Mouse (Mus musculus) intestine, postnatal 0 days (tissue): ENCODE results near the gene Syn3. TPM values are rescaled to one million over a fixed set of nuclear protein-coding genes. Genes with fewer than 3 reads are reported as not detected.

Source experiments
- ATAC-seq: fragments of 200-750 bp; cut with Nextera tagmentation; 2 replicates; pipeline ENCODE4 v1.8.0; 2017; ENCODE audit warnings: mild to moderate bottlenecking, moderate TSS enrichment, moderate library complexity
- H3K27ac ChIP-seq: fragments of 300-500 bp; sonication (generic); 2 replicates; pipeline ENCODE4 v1.5.1; 2014; ENCODE audit warnings: mild to moderate bottlenecking, low read depth, low read length, moderate library complexity
- H3K27me3 ChIP-seq: fragments of 300-500 bp; sonication (generic); replicated peaks from 2 replicates; pipeline ENCODE4 v1.6.1; 2014; ENCODE audit warnings: low read length, mixed read lengths; ENCODE audit not compliant: control insufficient read depth, insufficient read depth
- H3K36me3 ChIP-seq: fragments of 300-500 bp; sonication (generic); 2 replicates; pipeline ENCODE4 v1.6.1; 2014; ENCODE audit warnings: mild to moderate bottlenecking, moderate library complexity; ENCODE audit not compliant: control insufficient read depth, insufficient read depth
- H3K4me1 ChIP-seq: fragments of 300-500 bp; sonication (generic); replicated peaks from 2 replicates; pipeline ENCODE4 v1.6.1; 2014; ENCODE audit warnings: antibody characterized with exemption, low read length, mixed read lengths; ENCODE audit not compliant: control insufficient read depth, insufficient read depth
- H3K4me2 ChIP-seq: fragments of 300-500 bp; sonication (generic); replicated peaks from 2 replicates; pipeline ENCODE4 v1.6.1; 2014; ENCODE audit warnings: low read depth, mild to moderate bottlenecking, moderate library complexity
- H3K4me3 ChIP-seq: fragments of 300-500 bp; sonication (generic); 2 replicates; pipeline ENCODE4 v1.5.1; 2014; ENCODE audit warnings: low read depth, low read length
- H3K9ac ChIP-seq: fragments of 300-500 bp; sonication (generic); 2 replicates; pipeline ENCODE4 v1.6.1; 2014; ENCODE audit warnings: mild to moderate bottlenecking, low read depth, low read length
- H3K9me3 ChIP-seq: fragments of 300-500 bp; sonication (generic); 2 replicates; pipeline ENCODE4 v1.6.1; 2016; ENCODE audit warnings: mixed run types; ENCODE audit not compliant: control insufficient read depth
- CTCF ChIP-seq: sonication (generic); IDR thresholded peaks from 2 replicates; pipeline ENCODE4 v1.5.1; 2016; ENCODE audit warnings: low read depth, mild to moderate bottlenecking, control low read depth, antibody characterized with exemption, moderate library complexity
- WGBS: fragments of 180-500 bp; shearing (Covaris S2); extraction: QIAGEN DNeasy Blood & Tissue Kit; methylation state at CpG from one replicate; pipeline ENCODE4 v1.1.7; 2014; 5-methylcytosine and 5-hydroxymethylcytosine counted together
- polyA plus RNA-seq: library from polyadenylated mRNA; unstranded; fragments of >200 nt; fragmentation: Nextera tagmentation; extraction: Ambion mirVana; gene quantifications from 2 replicates; pipeline ENCODE4 v1.2.1, GENCODE M21; 2015

The Syn3 gene
- polyA plus RNA-seq, 1 experiment from 2014 or later = 1.1 TPM

DNA sequence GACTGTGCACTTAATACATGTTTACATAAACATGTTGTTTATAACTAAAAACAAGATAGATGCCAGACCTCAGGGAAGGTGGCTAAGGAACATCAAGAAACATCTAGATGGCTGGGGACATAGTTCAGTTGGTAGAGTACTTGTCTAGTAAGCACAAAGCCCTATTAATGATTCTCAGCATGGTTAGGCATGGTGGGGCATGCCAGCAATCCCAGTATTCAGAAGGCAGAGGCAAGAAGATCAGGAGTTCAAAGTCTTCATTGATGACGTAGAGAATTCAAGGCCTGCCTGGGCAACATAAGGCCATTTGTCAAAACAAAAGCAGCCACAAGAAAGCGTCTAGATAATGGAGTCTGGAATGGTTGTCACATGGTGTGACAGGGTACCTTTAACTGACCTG lies 441.0 kb downstream of the Syn3 start:
- H3K9ac ChIP-seq = no peak overlapping the region
- H3K27me3 ChIP-seq = no peaks in the 10 kb centered on the region
- no peak overlapping the region for H3K4me2 ChIP-seq
- no peak overlapping the region for H3K4me3 ChIP-seq
- H3K9me3 ChIP-seq = peaks cover 6% of the 10 kb centered on the region; the same call in 1 of the 2 replicates
- no peak for TF ChIP-seq CTCF
- WGBS = 60% methylated on average over 2 of the region's 2 CpGs
- ATAC-seq = peak; percentile 82
- H3K36me3 ChIP-seq = no peaks in the 10 kb centered on the region; the same call in 1 of the 2 replicates
- peaks cover 3% of the 10 kb centered on the region; the same call in 1 of the 2 replicates for H3K4me1 ChIP-seq
- H3K27ac ChIP-seq = peak overlapping the region; percentile 66; the same call in 1 of the 2 replicates

DNA sequence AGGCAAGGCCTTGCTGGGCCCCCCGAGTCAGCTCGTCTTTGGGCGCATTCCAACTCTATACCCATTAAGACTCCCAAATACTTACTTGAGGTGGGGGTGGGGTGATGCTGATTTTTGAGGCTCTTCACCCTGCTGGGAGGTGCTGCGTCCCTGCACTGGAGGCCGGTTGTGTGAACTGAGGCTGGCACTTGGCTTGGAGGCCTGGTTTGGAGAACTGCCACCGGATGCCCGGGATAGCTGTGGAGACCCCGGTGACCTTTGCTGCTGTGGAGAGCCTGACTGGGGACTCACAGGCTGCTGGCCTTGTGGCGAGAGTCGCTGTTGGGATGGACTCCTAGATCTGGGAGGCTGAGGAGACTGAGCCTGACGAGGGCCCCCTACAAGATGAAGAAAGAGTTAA lies 441.4 kb downstream of the Syn3 start:
- Histone ChIP-seq H3K4me2 (no peak overlapping the region), H3K9ac (no peak overlapping the region), H3K9me3 (peaks cover 6% of the 10 kb centered on the region; the same call in 1 of the 2 replicates), H3K36me3 (no peaks in the 10 kb centered on the region; the same call in 1 of the 2 replicates), H3K4me3 (no peak overlapping the region), H3K4me1 (peaks cover 3% of the 10 kb centered on the region; the same call in 1 of the 2 replicates), H3K27me3 (no peaks in the 10 kb centered on the region), H3K27ac (no peak overlapping the region)
- ATAC-seq = peak; percentile 29; the same call in 1 of the 2 replicates
- no peak for TF ChIP-seq CTCF
- WGBS = 88% methylated on average over 11 of the region's 11 CpGs

DNA sequence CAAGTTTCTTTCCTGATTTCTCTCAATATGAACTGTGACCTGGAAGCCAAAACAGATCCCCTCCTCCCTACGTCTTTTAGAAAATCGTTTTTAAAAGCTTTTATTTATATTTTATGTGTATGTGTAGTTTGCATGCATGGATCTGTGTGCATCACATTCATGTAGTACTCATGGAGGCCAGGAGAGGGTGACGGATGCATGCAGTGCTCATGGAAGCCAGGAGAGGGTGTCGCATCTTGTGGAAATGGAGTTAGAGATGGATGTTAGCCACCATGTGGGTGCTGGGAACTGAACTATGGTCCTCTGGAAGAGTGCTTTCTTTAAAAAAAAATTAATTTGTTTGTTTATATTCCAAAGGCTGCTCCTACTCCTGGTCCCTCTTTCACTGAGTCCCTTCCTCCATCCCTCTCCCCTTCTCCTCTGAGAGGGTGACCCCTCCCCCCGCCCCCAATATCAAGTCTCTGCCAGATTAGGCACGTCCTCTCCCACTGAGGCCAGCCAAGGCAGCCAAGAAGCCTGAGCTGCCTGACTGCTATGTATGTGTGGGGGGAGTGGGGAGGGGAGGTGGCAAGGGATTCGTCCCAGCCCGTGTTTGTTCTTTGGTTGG lies 442.3 kb downstream of the Syn3 start:
- WGBS = 85% methylated on average over 8 of the region's 8 CpGs
- H3K9me3 ChIP-seq = no peaks in the 10 kb centered on the region; the same call in 1 of the 2 replicates
- H3K4me3 ChIP-seq = no peak overlapping the region
- H3K4me1 ChIP-seq = peaks cover 3% of the 10 kb centered on the region; the same call in 1 of the 2 replicates
- TF ChIP-seq CTCF = peak; percentile 40
- no peak overlapping the region for H3K4me2 ChIP-seq
- no peaks in the 10 kb centered on the region for H3K27me3 ChIP-seq
- H3K27ac ChIP-seq = no peak overlapping the region
- H3K9ac ChIP-seq = no peak overlapping the region
- ATAC-seq = no peak
- peaks cover under 1% of the 10 kb centered on the region; the same call in 1 of the 2 replicates for H3K36me3 ChIP-seq

DNA sequence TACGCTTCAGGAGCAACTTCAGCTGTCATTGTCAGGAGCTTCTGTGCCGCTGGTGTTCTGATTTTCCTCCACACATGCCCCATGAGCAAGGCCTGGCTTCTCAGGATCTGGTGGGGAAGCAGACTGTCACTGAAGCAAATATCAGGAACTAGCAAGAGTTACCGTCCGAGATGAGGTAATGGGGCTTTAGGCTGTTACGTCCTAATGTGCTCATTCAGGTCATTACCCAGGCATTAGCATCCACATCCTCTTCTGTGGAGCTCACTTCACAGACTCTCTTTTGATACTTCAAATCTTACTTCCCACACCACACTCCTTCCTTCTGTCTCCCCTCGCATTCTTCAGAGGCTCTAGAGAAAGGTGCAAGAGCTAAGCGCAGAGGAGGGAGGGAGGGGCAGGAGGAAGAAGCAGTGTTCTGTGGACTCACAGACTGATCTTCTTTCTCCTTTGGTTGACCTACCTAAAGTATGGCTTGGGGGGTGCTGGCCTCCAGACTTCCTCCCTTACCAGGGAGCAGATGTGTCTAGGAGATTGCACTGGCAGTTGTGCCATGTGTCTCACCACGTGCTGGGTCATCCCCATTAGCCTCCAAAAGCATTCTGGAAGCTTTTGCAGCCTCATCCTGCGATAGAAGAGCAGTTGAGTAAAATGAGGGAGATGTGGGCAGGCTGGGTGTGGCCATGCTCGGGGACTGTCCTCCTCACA lies 445.7 kb downstream of the Syn3 start:
- Histone ChIP-seq H3K4me3 (no peak overlapping the region), H3K36me3 (peaks cover 16% of the 10 kb centered on the region), H3K4me2 (no peak overlapping the region), H3K9ac (no peak overlapping the region), H3K27me3 (no peaks in the 10 kb centered on the region), H3K27ac (no peak overlapping the region), H3K9me3 (no peaks in the 10 kb centered on the region), H3K4me1 (peaks cover 3% of the 10 kb centered on the region; the same call in 1 of the 2 replicates)
- WGBS = 70% methylated on average over 10 of the region's 10 CpGs
- TF ChIP-seq CTCF = no peak
- no peak for ATAC-seq

DNA sequence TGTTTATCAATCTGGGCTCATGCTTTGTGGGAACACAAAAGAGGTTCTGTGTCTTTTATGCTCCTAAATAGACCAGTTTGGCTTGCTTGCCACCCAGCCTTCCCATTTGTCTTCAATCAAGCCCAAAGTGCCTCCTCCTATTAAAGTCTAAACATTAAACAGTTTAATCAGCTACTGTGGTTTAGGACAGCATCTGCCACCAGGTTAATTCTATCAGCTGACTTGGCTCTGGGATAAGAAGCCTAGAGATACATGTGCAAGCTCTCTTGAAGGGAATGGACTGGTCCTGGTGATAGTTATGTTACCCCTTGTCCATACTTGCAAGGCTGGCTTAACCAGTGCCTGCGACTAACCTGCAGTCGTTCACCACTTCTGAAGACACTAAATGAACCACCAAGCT lies 448.2 kb downstream of the Syn3 start:
- no peak for ATAC-seq
- WGBS = 77% methylated on average over 2 of the region's 2 CpGs
- H3K27me3 ChIP-seq = no peaks in the 10 kb centered on the region

DNA sequence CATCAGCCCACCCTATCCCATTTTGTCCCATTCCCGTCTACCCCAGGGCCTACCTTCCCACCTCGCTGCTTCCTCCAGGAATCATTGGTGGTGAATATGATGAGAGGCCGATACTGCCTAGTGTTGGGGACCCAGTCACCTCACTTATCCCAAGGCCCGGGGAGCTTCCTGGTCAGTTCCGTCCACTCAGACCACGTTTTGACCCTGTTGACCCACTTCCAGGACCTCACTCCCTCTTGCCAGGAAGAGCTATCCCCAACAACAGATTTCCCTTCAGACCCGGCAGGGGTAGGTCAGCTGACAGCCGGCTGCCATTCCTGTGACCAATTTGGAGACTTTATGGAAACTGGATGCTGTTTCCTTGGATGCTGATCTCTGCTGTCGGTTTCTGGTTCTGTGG lies 450.9 kb downstream of the Syn3 start:
- Histone ChIP-seq H3K27me3 (no peaks in the 10 kb centered on the region), H3K4me2 (no peak overlapping the region), H3K4me1 (no peaks in the 10 kb centered on the region), H3K9ac (no peak overlapping the region), H3K36me3 (peaks cover 46% of the 10 kb centered on the region), H3K27ac (no peak overlapping the region), H3K9me3 (no peaks in the 10 kb centered on the region), H3K4me3 (no peak overlapping the region)
- no peak for TF ChIP-seq CTCF
- ATAC-seq = no peak
- WGBS = 95% methylated on average over 9 of the region's 9 CpGs

More for the DNA sequence above, 448.2 kb downstream of the Syn3 start:
- no peak for TF ChIP-seq CTCF
- Histone ChIP-seq H3K9ac (no peak overlapping the region), H3K4me1 (no peaks in the 10 kb centered on the region), H3K36me3 (peaks cover 33% of the 10 kb centered on the region), H3K27ac (no peak overlapping the region), H3K4me3 (no peak overlapping the region), H3K4me2 (no peak overlapping the region), H3K9me3 (no peaks in the 10 kb centered on the region)
